Mouse (Mus musculus): ENCODE results near the gene Dpm2. TPM values are rescaled to one million over a fixed set of nuclear protein-coding genes. Genes with fewer than 3 reads are reported as not detected.

The Dpm2 gene
- polyA plus RNA-seq, 1 experiment: 110 TPM

DNA sequence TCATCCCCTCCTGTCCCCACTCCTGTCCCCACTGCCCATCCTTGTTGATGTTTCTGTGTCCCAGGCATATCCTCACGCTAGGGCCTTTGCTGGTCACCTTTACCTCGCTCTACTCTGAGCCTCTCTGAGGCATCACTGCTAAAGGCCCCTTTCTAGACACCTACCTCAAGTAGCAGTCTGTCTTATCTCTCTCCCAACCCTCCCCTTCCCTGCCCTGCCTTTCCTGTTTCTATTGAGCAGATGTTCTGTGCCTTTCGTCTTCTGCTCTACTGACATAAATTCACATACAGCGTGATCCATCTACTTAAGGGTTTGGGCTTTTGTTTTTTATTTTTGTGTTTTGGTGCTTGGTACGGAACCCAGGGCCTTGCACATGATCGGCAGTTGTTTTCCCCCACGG is 14.6 kb upstream of the Dpm2 start:
- Histone ChIP-seq H3K27ac (ENCODE audit: control insufficient read depth, insufficient read depth, low read depth, low read length) (no peak overlapping the region), H3K4me1 (ENCODE audit: control insufficient read depth, insufficient read depth, low read length) (no peaks in the 10 kb centered on the region)

GRCm38 (mm10) chr2:32559570-32559969 is 11.1 kb upstream of the Dpm2 start:
- TF ChIP-seq POLR2A (IDR thresholded peaks at IDR 0.05; ENCODE audit: control insufficient read depth, low read depth, low read length) (no peak), CTCF (IDR thresholded peaks at IDR 0.05; ENCODE audit: control insufficient read depth, insufficient read depth, insufficient replicate concordance, low read depth, low read length) (no peak)
- Histone ChIP-seq H3K4me1 (ENCODE audit: control insufficient read depth, insufficient read depth, low read length) (no peaks in the 10 kb centered on the region), H3K36me3 (ENCODE audit: control insufficient read depth, insufficient read depth, low read length) (no peaks in the 10 kb centered on the region), H3K4me3 (ENCODE audit: control insufficient read depth, low read depth, low read length) (no peak overlapping the region), H3K27ac (ENCODE audit: control insufficient read depth, insufficient read depth, low read depth, low read length) (peak overlapping the region; percentile 3), H3K27me3 (ENCODE audit: control insufficient read depth, insufficient read depth, low read length) (no peaks in the 10 kb centered on the region)

More for the DNA sequence above, 14.6 kb upstream of the Dpm2 start:
- no peaks in the 10 kb centered on the region for H3K27me3 ChIP-seq (ENCODE audit: control insufficient read depth, insufficient read depth, low read length)
- no peaks in the 10 kb centered on the region for H3K36me3 ChIP-seq (ENCODE audit: control insufficient read depth, insufficient read depth, low read length)
- H3K4me3 ChIP-seq (ENCODE audit: control insufficient read depth, low read depth, low read length): no peak overlapping the region
- no peak for TF ChIP-seq POLR2A (IDR thresholded peaks at IDR 0.05; ENCODE audit: control insufficient read depth, low read depth, low read length)
- TF ChIP-seq CTCF (IDR thresholded peaks at IDR 0.05; ENCODE audit: control insufficient read depth, insufficient read depth, insufficient replicate concordance, low read depth, low read length): no peak

DNA sequence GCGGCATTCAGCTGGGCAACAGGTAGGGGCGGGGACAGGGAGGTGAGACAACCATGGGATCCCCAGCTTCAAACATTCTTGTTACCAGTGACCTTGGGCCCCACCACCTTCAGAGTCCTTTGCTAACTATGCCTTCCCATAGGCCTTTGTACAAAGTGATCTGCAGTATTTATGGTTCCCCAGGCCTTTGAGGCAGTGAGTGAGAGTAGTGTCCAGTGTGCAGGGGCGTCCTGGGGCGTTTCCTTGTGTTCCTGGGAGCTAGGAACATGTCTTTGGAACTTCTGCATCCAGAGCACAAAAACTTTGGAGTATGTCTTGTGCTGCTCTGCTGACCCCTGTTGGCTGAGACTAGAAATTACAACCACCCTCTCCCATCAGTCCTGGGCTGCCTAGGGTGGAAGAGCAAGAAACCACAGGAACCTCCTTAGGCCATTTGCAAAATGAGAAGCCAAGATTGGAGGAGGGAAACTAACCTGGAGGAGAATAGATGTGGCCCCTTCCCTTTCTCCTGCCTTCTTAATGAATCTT is 4.1 kb upstream of the Dpm2 start:
- H3K27ac ChIP-seq (ENCODE audit: control insufficient read depth, insufficient read depth, low read depth, low read length): no peak overlapping the region
- H3K36me3 ChIP-seq (ENCODE audit: control insufficient read depth, insufficient read depth, low read length): no peaks in the 10 kb centered on the region
- H3K4me1 ChIP-seq (ENCODE audit: control insufficient read depth, insufficient read depth, low read length): peaks cover 4% of the 10 kb centered on the region
- TF ChIP-seq POLR2A (IDR thresholded peaks at IDR 0.05; ENCODE audit: control insufficient read depth, low read depth, low read length) (no peak), CTCF (IDR thresholded peaks at IDR 0.05; ENCODE audit: control insufficient read depth, insufficient read depth, insufficient replicate concordance, low read depth, low read length) (peak; percentile 69; the same call in 1 of the 2 replicates)
- H3K4me3 ChIP-seq (ENCODE audit: control insufficient read depth, low read depth, low read length): no peak overlapping the region
- no peaks in the 10 kb centered on the region for H3K27me3 ChIP-seq (ENCODE audit: control insufficient read depth, insufficient read depth, low read length)

GRCm38 (mm10) chr2:32568149-32568548 is 2.5 kb upstream of the Dpm2 start:
- TF ChIP-seq POLR2A (IDR thresholded peaks at IDR 0.05; ENCODE audit: control insufficient read depth, low read depth, low read length) (no peak), CTCF (IDR thresholded peaks at IDR 0.05; ENCODE audit: control insufficient read depth, insufficient read depth, insufficient replicate concordance, low read depth, low read length) (no peak)
- H3K36me3 ChIP-seq (ENCODE audit: control insufficient read depth, insufficient read depth, low read length): no peaks in the 10 kb centered on the region
- peaks cover 4% of the 10 kb centered on the region for H3K4me1 ChIP-seq (ENCODE audit: control insufficient read depth, insufficient read depth, low read length)
- no peak overlapping the region for H3K4me3 ChIP-seq (ENCODE audit: control insufficient read depth, low read depth, low read length)
- no peak overlapping the region for H3K27ac ChIP-seq (ENCODE audit: control insufficient read depth, insufficient read depth, low read depth, low read length)
- H3K27me3 ChIP-seq (ENCODE audit: control insufficient read depth, insufficient read depth, low read length): no peaks in the 10 kb centered on the region

DNA sequence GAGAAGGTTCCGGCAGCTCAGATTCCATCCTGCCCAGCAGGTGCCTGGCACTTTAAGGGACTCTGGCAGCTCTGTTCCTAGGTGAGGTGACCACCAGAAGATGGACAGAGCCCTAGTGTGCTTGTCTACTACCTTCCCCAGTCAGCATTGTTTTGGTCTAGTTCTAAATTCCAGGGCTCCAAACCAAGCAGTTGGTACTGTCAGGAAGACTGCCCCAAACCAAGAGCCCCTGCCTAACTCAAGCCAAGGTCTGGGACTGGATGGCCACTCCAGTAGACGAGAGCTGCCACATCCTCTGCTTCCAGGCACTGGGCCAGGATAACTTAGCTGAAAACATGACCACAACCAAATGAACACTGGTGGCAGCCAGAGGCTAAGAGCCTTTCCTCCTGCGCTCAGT is 1.7 kb upstream of the Dpm2 start:
- Histone ChIP-seq H3K36me3 (ENCODE audit: control insufficient read depth, insufficient read depth, low read length) (no peaks in the 10 kb centered on the region), H3K4me3 (ENCODE audit: control insufficient read depth, low read depth, low read length) (no peak overlapping the region), H3K4me1 (ENCODE audit: control insufficient read depth, insufficient read depth, low read length) (peaks cover 4% of the 10 kb centered on the region), H3K27ac (ENCODE audit: control insufficient read depth, insufficient read depth, low read depth, low read length) (no peak overlapping the region), H3K27me3 (ENCODE audit: control insufficient read depth, insufficient read depth, low read length) (no peaks in the 10 kb centered on the region)
- TF ChIP-seq POLR2A (IDR thresholded peaks at IDR 0.05; ENCODE audit: control insufficient read depth, low read depth, low read length) (no peak), CTCF (IDR thresholded peaks at IDR 0.05; ENCODE audit: control insufficient read depth, insufficient read depth, insufficient replicate concordance, low read depth, low read length) (no peak)

- H3K36me3 ChIP-seq (ENCODE audit: control insufficient read depth, insufficient read depth, low read length): no peaks in the 10 kb centered on the region
- no peak overlapping the region for H3K27ac ChIP-seq (ENCODE audit: control insufficient read depth, insufficient read depth, low read depth, low read length)
- H3K4me3 ChIP-seq (ENCODE audit: control insufficient read depth, low read depth, low read length): peak overlapping the region; percentile 49
- H3K4me1 ChIP-seq (ENCODE audit: control insufficient read depth, insufficient read depth, low read length): peaks cover 4% of the 10 kb centered on the region
- TF ChIP-seq CTCF (IDR thresholded peaks at IDR 0.05; ENCODE audit: control insufficient read depth, insufficient read depth, insufficient replicate concordance, low read depth, low read length) (no peak), POLR2A (IDR thresholded peaks at IDR 0.05; ENCODE audit: control insufficient read depth, low read depth, low read length) (no peak)
- peaks cover 2% of the 10 kb centered on the region for H3K27me3 ChIP-seq (ENCODE audit: control insufficient read depth, insufficient read depth, low read length)
These were observed 1.5 kb downstream of the Dpm2 start for GRCm38 (mm10) chr2:32572196-32572595.

DNA sequence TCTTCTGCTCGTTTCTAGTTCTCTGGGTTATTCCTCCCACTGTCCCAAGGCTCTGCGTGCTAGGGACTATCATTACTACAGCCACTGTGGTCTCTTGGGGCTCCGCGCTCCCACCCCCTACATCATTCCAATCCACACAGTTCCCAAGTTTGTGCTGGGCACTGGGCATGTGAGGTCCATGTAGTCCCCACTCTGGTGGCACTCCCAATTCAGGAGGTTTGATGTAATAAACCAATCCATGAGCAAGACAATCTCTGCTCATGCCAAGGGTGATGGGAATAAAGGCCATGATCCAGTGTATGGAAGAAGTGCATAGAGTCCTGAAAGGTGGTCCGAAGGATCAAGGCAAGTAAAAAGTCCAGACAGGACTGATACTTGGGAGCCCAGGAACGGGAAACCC is 3.8 kb downstream of the Dpm2 start, which contains the start of gene Pip5kl1:
Pip5kl1 (plus strand) TSS at position 301 of the 400 bp plus-strand sequence.
- TF ChIP-seq POLR2A (IDR thresholded peaks at IDR 0.05; ENCODE audit: control insufficient read depth, low read depth, low read length) (no peak), CTCF (IDR thresholded peaks at IDR 0.05; ENCODE audit: control insufficient read depth, insufficient read depth, insufficient replicate concordance, low read depth, low read length) (no peak)
- Histone ChIP-seq H3K27me3 (ENCODE audit: control insufficient read depth, insufficient read depth, low read length) (peaks cover 2% of the 10 kb centered on the region), H3K4me3 (ENCODE audit: control insufficient read depth, low read depth, low read length) (peak within 1 kb of the TSS; percentile 86), H3K36me3 (ENCODE audit: control insufficient read depth, insufficient read depth, low read length) (no peaks in the 10 kb centered on the region), H3K27ac (ENCODE audit: control insufficient read depth, insufficient read depth, low read depth, low read length) (no peak within 1 kb of the TSS), H3K4me1 (ENCODE audit: control insufficient read depth, insufficient read depth, low read length) (peaks cover 4% of the 10 kb centered on the region)

All from testis, adult 2 months (tissue).